Mouse (Mus musculus): ENCODE measurements at regions not wholly inside any gene's neighbourhood (a gene's known extent, or its start where the extent isn't known, plus 50 kb on each side); places are given as distances from the start of the nearest gene placed in this dataset.

- ATAC-seq, result no peak
These were observed 372.6 kb downstream of the Eipr1 start for GRCm38 (mm10) chr12:29124079-29124668.

GRCm38 (mm10) chr12:29128844-29129243 lies 377.2 kb downstream of the Eipr1 start:
- ATAC-seq, result no peak

GRCm38 (mm10) chr12:29129331-29129730 lies 377.7 kb downstream of the Eipr1 start:
- no peak for ATAC-seq

GRCm38 (mm10) chr12:29134326-29134725 lies 382.7 kb downstream of the Eipr1 start:
- ATAC-seq, result no peak

- no peak for ATAC-seq
These were observed 385.3 kb downstream of the Eipr1 start for GRCm38 (mm10) chr12:29136850-29137268.

DNA sequence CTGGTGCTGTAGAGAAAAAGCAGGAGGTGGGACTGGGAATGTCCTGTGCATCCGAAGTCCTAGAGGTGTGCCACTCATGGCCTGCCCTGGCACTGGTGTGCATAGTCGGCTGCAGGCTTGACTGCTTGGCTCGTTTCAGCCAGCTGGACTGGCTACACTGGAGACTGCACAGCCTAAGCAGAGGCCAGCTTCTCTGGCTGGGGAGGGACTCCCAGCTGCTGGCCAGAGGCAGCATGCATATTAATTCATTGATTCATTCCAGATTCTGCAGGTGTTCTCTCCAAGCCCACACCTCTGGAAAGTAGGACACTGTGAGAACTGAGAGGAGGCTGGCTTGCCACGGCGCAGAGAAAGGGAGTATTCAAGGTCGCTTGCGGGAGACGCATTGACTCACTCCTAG lies 385.9 kb downstream of the Eipr1 start:
- ATAC-seq, result no peak

DNA sequence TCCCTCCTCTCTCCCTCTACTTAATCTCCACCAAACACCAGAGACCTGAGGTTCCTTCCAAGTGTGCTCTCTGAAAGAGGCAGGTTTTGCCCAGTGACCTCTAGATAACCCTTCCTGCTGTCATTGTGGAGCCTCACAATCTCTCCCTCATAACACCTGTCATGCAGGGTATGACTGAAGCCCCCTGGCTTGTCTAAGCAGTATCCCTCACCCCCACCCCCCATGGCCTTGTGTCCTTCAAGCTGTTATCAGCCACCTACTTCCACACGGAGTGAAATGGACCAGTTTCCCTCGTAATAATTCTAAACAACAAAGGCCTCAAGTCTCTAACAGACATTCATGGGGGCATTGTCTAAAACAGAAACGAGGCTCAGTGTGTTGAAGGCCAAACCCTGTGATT lies 387.6 kb upstream of the Myt1l start:
- ATAC-seq, result no peak

DNA sequence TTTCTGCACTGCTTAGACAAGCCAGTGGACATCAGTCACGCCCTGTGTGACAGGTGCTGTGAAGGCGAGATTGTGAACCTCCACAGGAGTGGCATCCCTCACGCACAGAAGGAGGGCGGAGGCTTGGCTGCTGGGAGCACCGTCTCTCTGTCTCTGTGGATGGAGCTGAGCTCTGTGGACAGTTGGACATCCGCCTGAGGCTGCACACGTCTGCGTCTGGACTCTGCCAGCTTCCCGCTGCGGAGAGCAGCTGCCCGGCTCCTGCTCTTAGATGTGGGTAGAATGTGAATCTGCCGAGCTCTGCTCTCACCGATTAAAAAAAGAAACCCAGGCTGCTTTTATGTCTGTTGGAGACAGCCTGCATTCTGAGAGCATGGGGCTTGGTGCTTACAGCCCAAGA lies 387.1 kb upstream of the Myt1l start:
- no peak for ATAC-seq

- no peak for ATAC-seq
These were observed 386.3 kb upstream of the Myt1l start for GRCm38 (mm10) chr12:29141855-29142254.

DNA sequence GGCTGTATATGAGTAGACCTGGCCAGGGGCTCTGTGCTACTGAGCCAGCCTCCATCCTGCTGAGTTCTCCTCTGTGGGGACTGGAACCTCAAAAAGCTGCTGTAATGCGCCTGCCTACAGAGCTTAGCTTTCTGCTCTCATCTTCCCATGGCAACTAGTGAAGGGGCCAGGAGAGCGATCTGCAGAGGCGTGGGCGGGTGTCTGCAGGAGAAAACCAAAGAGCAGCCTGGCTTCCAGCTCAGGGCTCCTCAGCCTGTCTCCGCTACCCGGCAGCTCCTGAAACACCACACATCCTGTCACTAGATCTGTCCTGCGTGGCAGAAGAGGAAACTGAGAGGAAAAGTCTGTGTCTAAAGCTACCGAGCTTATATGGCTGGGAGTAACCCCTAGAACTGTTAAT lies 384.9 kb upstream of the Myt1l start:
- ATAC-seq, result no peak

DNA sequence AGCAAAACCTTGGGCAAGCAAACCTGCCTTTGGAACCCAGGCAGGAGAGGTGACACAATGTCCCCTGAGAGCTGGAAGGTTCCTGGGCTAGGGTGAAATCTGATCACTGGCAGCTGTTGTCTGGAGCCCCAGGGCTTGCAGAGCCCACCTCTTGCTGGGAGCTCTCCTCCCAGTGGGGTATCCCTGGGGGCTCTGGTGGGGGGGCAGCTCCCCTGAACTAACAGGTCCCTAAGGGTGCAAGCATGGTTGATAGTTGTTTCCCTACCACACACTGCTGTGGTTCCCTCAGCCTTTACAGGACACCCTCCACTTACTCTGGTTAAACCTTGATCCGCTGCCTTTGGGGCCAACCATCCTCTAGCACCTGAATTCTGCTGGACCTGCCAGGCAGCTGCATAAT lies 367.3 kb upstream of the Myt1l start:
- no peak for ATAC-seq

DNA sequence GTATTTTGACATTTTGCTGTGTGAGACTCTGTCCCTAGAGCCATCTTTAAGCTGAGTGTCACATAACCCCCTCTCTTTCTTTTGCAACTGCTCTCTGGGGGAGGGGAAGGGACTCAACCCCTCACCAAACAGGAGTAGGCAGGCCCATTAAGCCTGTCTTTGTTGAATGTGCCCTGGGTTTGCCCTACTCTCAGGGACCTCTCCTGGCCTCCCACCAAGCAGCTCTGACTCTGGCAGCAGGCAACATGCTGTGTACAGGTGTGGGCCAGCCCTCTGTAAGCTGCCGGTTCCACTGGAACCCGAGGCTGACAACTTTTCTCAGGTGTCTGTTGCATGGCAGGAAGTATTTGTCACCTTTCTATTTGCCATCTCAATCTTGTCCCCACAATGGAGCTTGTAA lies 366.6 kb upstream of the Myt1l start:
- no peak for ATAC-seq

GRCm38 (mm10) chr12:29164701-29165100 lies 363.5 kb upstream of the Myt1l start:
- ATAC-seq, result no peak

DNA sequence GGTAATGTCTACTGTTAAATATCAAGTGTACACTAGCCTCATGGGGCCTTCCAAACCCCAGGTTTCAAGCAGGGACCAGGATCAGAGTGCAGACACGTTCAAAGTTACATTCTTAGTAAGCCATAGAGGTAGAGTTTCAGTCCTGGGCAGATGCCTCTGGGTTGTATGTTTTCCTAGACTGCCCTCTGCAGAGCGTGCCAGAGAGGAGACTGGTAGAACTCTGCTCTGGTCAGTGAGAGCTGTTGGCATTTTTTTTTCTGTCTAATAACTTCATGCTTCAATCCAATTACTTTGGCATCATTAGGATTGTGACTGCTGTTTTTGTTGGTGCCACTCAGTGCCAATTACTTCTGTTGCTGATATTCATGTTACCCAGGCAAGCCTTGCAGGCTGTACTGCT lies 361.9 kb upstream of the Myt1l start:
- no peak for ATAC-seq

- ATAC-seq, result no peak
These were observed 360.3 kb upstream of the Myt1l start for GRCm38 (mm10) chr12:29167922-29168321.

- ATAC-seq, result no peak
These were observed 352.3 kb upstream of the Myt1l start for GRCm38 (mm10) chr12:29175698-29176440.

DNA sequence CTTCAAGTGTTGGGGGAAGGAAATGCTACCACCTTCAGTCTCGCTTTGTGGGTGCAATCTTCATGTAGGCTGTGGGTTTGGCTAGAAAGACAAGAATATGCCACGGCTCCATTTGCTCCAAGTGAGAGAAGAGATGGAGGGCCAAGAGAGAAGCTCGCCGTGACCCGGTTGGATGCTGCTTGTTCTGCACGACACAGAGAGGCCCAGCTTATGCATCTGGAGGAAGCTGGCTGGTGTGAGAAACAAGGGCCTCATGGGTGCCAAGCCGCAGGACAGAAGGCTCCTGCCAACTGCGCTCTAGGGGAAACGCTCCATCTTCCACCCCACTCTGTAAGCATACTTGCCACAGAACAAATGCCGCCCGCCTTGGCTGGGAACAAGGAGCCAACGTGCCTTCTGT lies 351.0 kb upstream of the Myt1l start:
- no peak for ATAC-seq

DNA sequence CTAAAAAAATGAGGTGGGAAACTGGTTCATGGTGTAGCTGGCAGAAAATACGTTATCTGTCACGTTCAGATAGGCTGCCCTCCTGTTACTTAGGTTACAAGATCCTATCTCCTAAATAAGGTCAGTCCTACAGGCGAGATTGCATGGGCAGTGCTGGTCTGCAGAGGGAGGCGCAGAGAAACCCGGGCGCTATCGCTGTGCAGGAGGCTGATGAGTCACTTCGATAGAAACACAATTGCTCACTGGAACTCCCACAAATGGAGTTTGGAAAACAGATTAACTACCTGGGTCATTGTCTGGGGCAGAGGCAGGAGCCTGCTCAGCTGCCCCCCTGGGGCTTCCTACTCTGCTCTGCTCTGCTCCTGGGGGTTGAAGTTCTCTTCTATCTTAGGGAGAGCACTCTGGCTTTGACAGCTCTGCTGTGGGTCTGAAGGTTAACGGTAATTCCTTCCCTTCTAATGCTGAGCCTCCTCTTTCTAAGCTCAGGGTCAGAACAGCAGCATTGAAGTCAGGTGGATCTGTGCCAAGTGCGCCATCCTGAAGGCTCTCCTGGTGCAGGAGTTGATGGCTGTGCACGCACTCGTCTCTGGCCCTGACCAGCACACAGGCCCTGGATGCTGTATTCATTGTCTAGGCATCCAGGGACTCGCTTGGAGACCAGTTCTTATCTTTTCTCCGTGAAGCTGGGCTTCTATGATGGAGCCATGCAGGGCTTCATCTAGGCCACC lies 349.9 kb upstream of the Myt1l start:
- no peak for ATAC-seq

DNA sequence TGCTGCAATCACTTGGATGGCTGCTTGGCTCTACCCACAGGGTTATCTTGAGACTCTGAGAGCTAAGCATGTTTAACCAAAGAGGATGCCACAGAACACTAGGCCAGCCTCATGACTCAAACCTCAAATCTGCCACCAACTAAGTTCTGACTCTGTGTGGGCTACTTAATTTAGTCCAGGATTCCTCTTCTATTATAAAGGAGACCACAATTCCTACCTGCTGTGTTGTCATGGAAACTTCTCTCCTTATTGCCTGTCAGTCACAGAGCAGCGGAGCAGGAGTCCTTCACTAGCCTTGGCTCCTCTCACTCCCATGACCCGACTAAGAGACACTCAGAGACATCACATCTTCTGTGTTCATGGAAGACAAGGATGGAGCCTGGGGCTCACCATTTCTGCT lies 348.8 kb upstream of the Myt1l start:
- no peak for ATAC-seq

DNA sequence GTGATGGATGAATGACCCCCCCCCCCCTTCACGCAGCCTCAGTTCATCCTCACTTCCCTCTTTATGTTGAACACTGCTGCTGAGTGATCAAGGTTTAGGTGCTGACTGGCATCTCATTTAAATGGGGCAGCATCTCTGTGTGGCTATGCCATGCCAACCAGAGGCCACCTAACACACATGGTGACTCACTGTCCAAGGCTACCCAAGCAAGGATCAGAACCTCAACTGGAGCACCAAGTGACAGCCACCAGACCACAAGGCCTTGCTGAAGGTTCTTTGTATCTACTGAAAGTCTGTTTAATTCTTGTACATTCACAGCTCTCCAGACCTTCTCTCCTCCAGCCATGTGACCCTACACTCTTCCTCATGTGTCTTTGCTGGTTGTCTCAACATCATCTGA lies 347.6 kb upstream of the Myt1l start:
- ATAC-seq, result no peak

GRCm38 (mm10) chr12:29187619-29188018 lies 340.6 kb upstream of the Myt1l start:
- no peak for ATAC-seq

DNA sequence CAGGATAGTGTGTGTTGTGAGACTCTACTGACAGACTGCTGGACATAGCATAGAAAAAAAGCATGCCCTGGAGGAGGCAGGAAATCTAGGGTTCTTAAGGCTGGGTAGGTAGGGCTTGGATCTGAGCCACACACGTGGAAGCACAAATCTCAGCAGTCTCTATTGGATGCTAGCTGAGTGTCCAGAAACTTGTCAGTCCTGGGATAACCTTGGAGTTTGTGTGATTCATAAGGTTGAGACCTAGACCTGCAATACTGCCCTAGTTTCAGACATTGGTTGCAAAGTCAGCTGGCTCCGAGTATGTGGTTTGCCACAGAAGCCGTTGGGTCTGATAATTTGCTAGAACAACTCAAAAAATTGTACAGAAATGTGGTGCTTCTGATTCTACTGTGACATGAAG lies 335.8 kb upstream of the Myt1l start:
- no peak for ATAC-seq

- no peak for ATAC-seq
These were observed 316.2 kb upstream of the Myt1l start for GRCm38 (mm10) chr12:29211946-29212345.

DNA sequence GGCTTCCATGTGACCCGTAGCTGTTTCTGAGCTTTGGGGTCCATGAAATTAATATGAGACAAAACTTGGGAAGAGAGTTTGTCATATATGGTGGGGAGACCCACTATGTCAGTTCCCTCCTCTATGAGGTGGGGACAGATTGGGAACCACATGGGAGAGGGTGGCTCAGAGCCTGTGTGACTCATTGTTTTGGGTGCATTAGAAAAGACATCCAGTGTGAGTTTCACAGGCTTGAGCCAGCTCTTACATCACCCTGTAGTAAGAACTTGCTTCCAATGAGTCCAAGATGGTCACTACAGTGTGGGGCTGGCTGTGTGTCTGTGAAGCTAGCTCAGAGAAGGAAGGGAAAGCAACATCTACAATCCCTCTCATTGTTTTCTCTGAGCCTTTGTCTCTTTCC lies 314.6 kb upstream of the Myt1l start:
- ATAC-seq, result no peak

Measured in CD4-positive, CD25-positive, alpha-beta regulatory T cell, adult 4 months (primary cell).